Mouse (Mus musculus) lung, embryonic 15.5 days (tissue): ENCODE measurements at regions not wholly inside any gene's neighbourhood (a gene's known extent, or its start where the extent isn't known, plus 50 kb on each side); places are given as distances from the start of the nearest gene placed in this dataset.

Experiments used
- ATAC-seq: fragments of 200-750 bp; cut with Nextera tagmentation; 2 replicates; pipeline ENCODE4 v1.8.0; 2017; ENCODE audit warnings: moderate number of reproducible peaks, borderline replicate concordance; ENCODE audit not compliant: low FRiP score, low TSS enrichment; ENCODE audit errors: extremely low read depth
- H3K27ac ChIP-seq: fragments of 300-500 bp; sonication (generic); 2 replicates; pipeline ENCODE4 v1.5.1; 2015; ENCODE audit warnings: moderate library complexity, mild to moderate bottlenecking, inconsistent platforms
- H3K27me3 ChIP-seq: fragments of 300-500 bp; sonication (generic); 2 replicates; pipeline ENCODE4 v1.6.1; 2015; ENCODE audit warnings: inconsistent platforms
- H3K36me3 ChIP-seq: fragments of 300-500 bp; sonication (generic); 2 replicates; pipeline ENCODE4 v1.6.1; 2015; ENCODE audit warnings: inconsistent platforms
- H3K4me1 ChIP-seq: fragments of 300-500 bp; sonication (generic); 2 replicates; pipeline ENCODE4 v1.6.1; 2015; ENCODE audit warnings: inconsistent platforms
- H3K4me2 ChIP-seq: fragments of 300-500 bp; sonication (generic); 2 replicates; pipeline ENCODE4 v1.6.1; 2015; ENCODE audit warnings: inconsistent platforms, mild to moderate bottlenecking, moderate library complexity
- H3K4me3 ChIP-seq: fragments of 300-500 bp; sonication (generic); 2 replicates; pipeline ENCODE4 v1.5.1; 2015; ENCODE audit warnings: mild to moderate bottlenecking, inconsistent platforms
- H3K9ac ChIP-seq: fragments of 300-500 bp; sonication (generic); 2 replicates; pipeline ENCODE4 v1.6.1; 2015; ENCODE audit warnings: inconsistent platforms
- H3K9me3 ChIP-seq: fragments of 300-500 bp; sonication (generic); 2 replicates; pipeline ENCODE4 v1.6.1; 2016; ENCODE audit warnings: inconsistent platforms
- WGBS: fragments of 180-500 bp; shearing (Covaris S2); methylation state at CpG from one replicate; pipeline ENCODE4 v1.1.7; 2015; 5-methylcytosine and 5-hydroxymethylcytosine counted together

GRCm38 (mm10) chr7:115020023-115020422 is 276.5 kb downstream of the Insc start:
- Histone ChIP-seq H3K36me3 (no peaks in the 10 kb centered on the region), H3K9ac (no peak overlapping the region), H3K4me2 (no peak overlapping the region), H3K27ac (peak overlapping the region; percentile 59), H3K27me3 (no peaks in the 10 kb centered on the region), H3K4me1 (peaks cover 4% of the 10 kb centered on the region), H3K9me3 (no peaks in the 10 kb centered on the region), H3K4me3 (no peak overlapping the region)
- no peak for ATAC-seq
- 42% methylated on average over 3 of the region's 3 CpGs for WGBS

GRCm38 (mm10) chr7:115025803-115026202 is 282.3 kb downstream of the Insc start:
- Histone ChIP-seq H3K4me1 (no peaks in the 10 kb centered on the region), H3K36me3 (no peaks in the 10 kb centered on the region), H3K27me3 (no peaks in the 10 kb centered on the region), H3K9ac (no peak overlapping the region), H3K4me3 (no peak overlapping the region), H3K27ac (no peak overlapping the region), H3K9me3 (no peaks in the 10 kb centered on the region), H3K4me2 (no peak overlapping the region)
- WGBS, result 32% methylated on average over 2 of the region's 2 CpGs
- ATAC-seq, result no peak

- Histone ChIP-seq H3K4me2 (no peak overlapping the region), H3K4me1 (no peaks in the 10 kb centered on the region), H3K9ac (no peak overlapping the region), H3K27me3 (no peaks in the 10 kb centered on the region), H3K9me3 (no peaks in the 10 kb centered on the region), H3K4me3 (no peak overlapping the region), H3K36me3 (no peaks in the 10 kb centered on the region), H3K27ac (no peak overlapping the region)
- ATAC-seq, result no peak
- WGBS, result 50% methylated on average over 1 of the region's 1 CpGs
Measured at GRCm38 (mm10) chr7:115027685-115028084, 284.2 kb downstream of the Insc start.

GRCm38 (mm10) chr7:115033987-115034386 is 290.5 kb downstream of the Insc start:
- Histone ChIP-seq H3K4me3 (no peak overlapping the region), H3K9me3 (no peaks in the 10 kb centered on the region), H3K36me3 (no peaks in the 10 kb centered on the region), H3K27me3 (no peaks in the 10 kb centered on the region), H3K27ac (no peak overlapping the region), H3K4me2 (no peak overlapping the region), H3K9ac (no peak overlapping the region), H3K4me1 (no peaks in the 10 kb centered on the region)
- no peak for ATAC-seq
- 53% methylated on average over 4 of the region's 4 CpGs for WGBS

GRCm38 (mm10) chr7:115055527-115055926 is 312.0 kb downstream of the Insc start:
- H3K4me1 ChIP-seq, result peaks cover 5% of the 10 kb centered on the region; the same call in 1 of the 2 replicates
- no peak overlapping the region for H3K4me2 ChIP-seq
- peak; percentile 39; the same call in 1 of the 2 replicates for ATAC-seq
- H3K9ac ChIP-seq, result no peak overlapping the region
- no peaks in the 10 kb centered on the region for H3K27me3 ChIP-seq
- no peak overlapping the region for H3K4me3 ChIP-seq
- H3K36me3 ChIP-seq, result no peaks in the 10 kb centered on the region
- H3K9me3 ChIP-seq, result no peaks in the 10 kb centered on the region
- H3K27ac ChIP-seq, result no peak overlapping the region

GRCm38 (mm10) chr7:115056992-115057645 is 313.6 kb downstream of the Insc start:
- peaks cover 5% of the 10 kb centered on the region; the same call in 1 of the 2 replicates for H3K4me1 ChIP-seq
- no peaks in the 10 kb centered on the region for H3K36me3 ChIP-seq
- no peak overlapping the region for H3K4me2 ChIP-seq
- H3K4me3 ChIP-seq, result no peak overlapping the region
- no peak overlapping the region for H3K27ac ChIP-seq
- H3K9me3 ChIP-seq, result no peaks in the 10 kb centered on the region
- 42% methylated on average over 3 of the region's 3 CpGs for WGBS
- no peaks in the 10 kb centered on the region for H3K27me3 ChIP-seq
- H3K9ac ChIP-seq, result no peak overlapping the region
- no peak for ATAC-seq

- 10% methylated on average over 3 of the region's 3 CpGs for WGBS
- Histone ChIP-seq H3K36me3 (no peaks in the 10 kb centered on the region), H3K9me3 (no peaks in the 10 kb centered on the region), H3K27me3 (no peaks in the 10 kb centered on the region), H3K27ac (no peak overlapping the region), H3K4me2 (no peak overlapping the region), H3K4me3 (no peak overlapping the region), H3K4me1 (peaks cover 5% of the 10 kb centered on the region; the same call in 1 of the 2 replicates), H3K9ac (no peak overlapping the region)
- 0 out of 2 replicates have a peak, but pooled peaks have one; percentile 23 for ATAC-seq
Measured at GRCm38 (mm10) chr7:115057736-115058135, 314.2 kb downstream of the Insc start.

- WGBS, result 39% methylated on average over 5 of the region's 5 CpGs
- Histone ChIP-seq H3K9ac (no peak overlapping the region), H3K4me2 (no peak overlapping the region), H3K27me3 (no peaks in the 10 kb centered on the region), H3K9me3 (no peaks in the 10 kb centered on the region), H3K36me3 (no peaks in the 10 kb centered on the region), H3K27ac (no peak overlapping the region), H3K4me3 (no peak overlapping the region), H3K4me1 (peaks cover 5% of the 10 kb centered on the region; the same call in 1 of the 2 replicates)
- no peak for ATAC-seq
Measured at GRCm38 (mm10) chr7:115060171-115060570, 316.7 kb downstream of the Insc start.

GRCm38 (mm10) chr7:115062817-115063216 is 319.3 kb downstream of the Insc start:
- no peak overlapping the region for H3K4me3 ChIP-seq
- no peaks in the 10 kb centered on the region for H3K36me3 ChIP-seq
- H3K27me3 ChIP-seq, result no peaks in the 10 kb centered on the region
- 42% methylated on average over 3 of the region's 3 CpGs for WGBS
- H3K9ac ChIP-seq, result no peak overlapping the region
- no peaks in the 10 kb centered on the region for H3K9me3 ChIP-seq
- ATAC-seq, result no peak
- H3K4me2 ChIP-seq, result no peak overlapping the region
- 0 out of 2 replicates have a peak, but pooled peaks cover 3% of the 10 kb centered on the region for H3K4me1 ChIP-seq
- no peak overlapping the region for H3K27ac ChIP-seq

- 89% methylated on average over 2 of the region's 2 CpGs for WGBS
- no peak overlapping the region for H3K4me2 ChIP-seq
- ATAC-seq, result no peak
- H3K9ac ChIP-seq, result no peak overlapping the region
- no peaks in the 10 kb centered on the region for H3K9me3 ChIP-seq
- H3K4me1 ChIP-seq, result no peaks in the 10 kb centered on the region
- H3K27me3 ChIP-seq, result no peaks in the 10 kb centered on the region
- no peak overlapping the region for H3K27ac ChIP-seq
- no peaks in the 10 kb centered on the region for H3K36me3 ChIP-seq
- no peak overlapping the region for H3K4me3 ChIP-seq
Measured at GRCm38 (mm10) chr7:115067641-115068040, 324.1 kb downstream of the Insc start.

- no peak overlapping the region for H3K9ac ChIP-seq
- no peaks in the 10 kb centered on the region for H3K4me1 ChIP-seq
- no peak overlapping the region for H3K4me2 ChIP-seq
- no peaks in the 10 kb centered on the region for H3K9me3 ChIP-seq
- no peaks in the 10 kb centered on the region for H3K36me3 ChIP-seq
- ATAC-seq, result no peak
- H3K27me3 ChIP-seq, result no peaks in the 10 kb centered on the region
- H3K27ac ChIP-seq, result no peak overlapping the region
- WGBS, result 68% methylated on average over 2 of the region's 2 CpGs
- no peak overlapping the region for H3K4me3 ChIP-seq
Measured at GRCm38 (mm10) chr7:115073406-115073805, 329.9 kb downstream of the Insc start.

- ATAC-seq, result no peak
- H3K27ac ChIP-seq, result no peak overlapping the region
- H3K9me3 ChIP-seq, result no peaks in the 10 kb centered on the region
- H3K4me1 ChIP-seq, result no peaks in the 10 kb centered on the region
- 86% methylated on average over 4 of the region's 4 CpGs for WGBS
- no peak overlapping the region for H3K4me2 ChIP-seq
- H3K36me3 ChIP-seq, result no peaks in the 10 kb centered on the region
- no peak overlapping the region for H3K4me3 ChIP-seq
- H3K9ac ChIP-seq, result no peak overlapping the region
- H3K27me3 ChIP-seq, result no peaks in the 10 kb centered on the region
Measured at GRCm38 (mm10) chr7:115076781-115077180, 333.3 kb downstream of the Insc start.
